Mouse (Mus musculus): ENCODE measurements around the gene Esrrb. TPM values are rescaled to one million over a fixed set of nuclear protein-coding genes. Genes with fewer than 3 reads are reported as not detected.

Gene Esrrb
- total and polyA plus RNA-seq, 3 experiments, result 0.23 to 0.35 (median 0.26) TPM

- no peak for DNase-seq
Observed at GRCm38 (mm10) chr12:86501728-86502127, 140.8 kb downstream of the Esrrb start.

- no peak for DNase-seq
Observed at GRCm38 (mm10) chr12:86503921-86504320, 143.0 kb downstream of the Esrrb start.

GRCm38 (mm10) chr12:86504321-86504720 lies 143.4 kb downstream of the Esrrb start:
- no peak for DNase-seq

DNA sequence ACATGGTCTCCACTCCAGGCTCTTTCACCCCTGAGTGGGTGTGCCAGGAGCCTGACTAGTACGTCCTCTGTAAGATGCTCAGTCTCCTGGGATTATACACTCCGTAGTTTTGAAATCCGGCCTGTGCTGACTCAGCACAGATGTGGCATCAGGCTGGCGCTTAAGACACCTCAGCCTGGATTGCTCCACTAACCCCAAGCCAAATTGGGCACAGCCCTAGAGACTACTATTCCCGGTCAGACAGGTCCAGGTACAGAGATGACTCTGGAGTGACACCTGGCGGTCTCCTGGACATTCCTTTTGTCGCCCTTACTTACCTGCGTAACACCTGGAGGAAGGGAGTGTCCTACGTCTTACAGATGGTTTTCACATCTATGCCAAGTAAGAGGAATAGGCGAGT lies 146.8 kb downstream of the Esrrb start:
- no peak for DNase-seq

DNA sequence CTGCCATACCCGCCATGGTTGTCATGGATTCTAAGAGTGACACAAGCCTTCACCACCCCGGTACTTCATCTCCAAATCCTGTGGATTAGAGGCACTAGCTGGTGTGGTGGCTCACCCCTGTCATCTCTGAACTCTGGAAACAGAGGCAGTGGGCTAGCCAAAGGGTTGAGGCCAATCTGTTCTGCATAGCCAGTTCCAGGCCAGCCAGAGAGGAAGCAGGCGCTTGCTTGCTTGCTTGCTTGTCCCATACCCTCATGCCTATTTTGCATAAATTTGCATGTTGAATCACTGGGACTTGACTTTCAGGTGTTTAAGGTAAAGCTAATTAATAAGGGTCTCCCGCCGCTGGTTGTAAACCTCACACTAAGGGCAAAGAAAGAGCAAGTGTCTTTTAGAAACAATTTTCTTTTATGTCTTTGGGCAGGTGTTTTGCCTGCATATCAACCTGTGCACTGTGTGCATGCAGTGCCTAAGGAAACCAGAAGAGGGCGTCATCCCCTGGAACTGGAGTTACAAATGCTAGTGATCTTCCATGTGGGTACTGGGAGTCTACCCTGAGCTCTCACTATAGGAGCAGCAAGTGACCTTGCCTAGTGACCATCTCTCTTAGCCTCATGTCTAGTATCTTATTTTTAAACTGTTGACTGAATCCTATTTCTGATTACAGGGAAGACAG lies 147.5 kb downstream of the Esrrb start:
- DNase-seq, result no peak

DNA sequence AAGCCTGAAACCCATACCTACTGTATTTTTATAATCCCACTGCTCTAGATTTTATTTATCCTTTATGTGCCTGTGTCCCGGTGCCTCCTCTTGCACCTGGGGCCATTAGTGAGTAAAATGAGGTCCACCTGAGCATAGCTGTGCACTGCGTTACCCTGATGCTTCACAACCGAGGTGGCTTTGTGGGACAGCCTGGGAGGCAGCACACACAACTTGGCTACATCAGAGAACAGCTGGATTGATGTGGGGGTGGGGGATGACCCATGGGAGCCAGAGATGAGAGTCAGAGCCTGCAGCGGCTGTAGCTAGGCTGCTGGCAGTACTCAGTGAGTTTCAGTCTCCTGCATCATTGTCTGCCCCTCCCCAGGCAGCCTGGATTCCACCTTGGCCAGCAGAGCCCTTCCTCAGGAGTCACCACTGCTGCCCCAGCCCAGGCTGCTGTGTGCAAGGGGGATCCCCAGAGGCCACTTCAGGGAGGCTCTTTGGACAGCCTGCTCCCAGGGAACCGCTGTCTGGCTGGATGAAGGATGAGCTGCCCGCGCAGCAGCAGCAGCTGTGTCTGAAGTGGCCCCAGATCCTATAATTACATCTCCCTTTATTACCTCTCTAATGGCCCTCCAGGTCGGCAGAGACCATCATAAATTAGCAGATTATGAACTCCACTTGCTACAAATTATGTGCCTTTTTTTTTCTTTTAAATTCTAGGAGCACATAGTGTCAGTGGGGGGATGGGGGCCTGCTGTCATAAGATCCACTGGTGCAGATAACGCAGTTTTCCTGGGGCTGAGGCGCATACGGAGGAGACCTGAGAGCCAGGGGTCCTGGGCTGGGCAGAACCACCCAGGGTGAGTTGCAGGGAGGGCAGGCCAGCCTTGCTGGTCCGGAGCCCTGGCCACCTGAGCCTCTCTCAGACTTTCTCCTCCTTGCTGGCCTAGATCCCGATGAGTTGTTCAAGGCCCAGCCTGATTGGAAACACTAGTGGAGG lies 148.7 kb downstream of the Esrrb start:
- DNase-seq, result no peak

GRCm38 (mm10) chr12:86512335-86512734 lies 151.4 kb downstream of the Esrrb start:
- no peak for DNase-seq

DNA sequence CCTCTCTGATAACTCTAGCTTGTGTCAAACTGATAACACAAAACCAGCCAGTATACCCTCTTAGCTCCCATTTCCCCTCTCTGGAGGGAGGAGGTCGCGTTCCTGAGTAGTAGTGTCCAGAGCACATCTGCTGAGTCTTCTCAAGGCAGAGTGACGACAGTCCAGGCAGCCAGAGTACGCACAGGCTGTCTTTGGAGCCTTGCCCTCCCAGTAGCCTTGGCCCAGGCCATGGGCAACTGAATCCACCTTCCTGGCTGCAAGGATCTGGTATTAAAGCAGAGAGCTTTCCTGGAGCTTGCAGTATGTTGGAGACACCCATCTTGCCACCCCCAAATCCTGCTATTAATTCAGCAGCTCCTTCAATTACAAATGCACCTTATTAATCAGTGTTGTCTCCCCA lies 152.7 kb downstream of the Esrrb start:
- no peak for DNase-seq

- DNase-seq, result no peak
Observed at GRCm38 (mm10) chr12:86516602-86517001, 155.7 kb downstream of the Esrrb start.

DNA sequence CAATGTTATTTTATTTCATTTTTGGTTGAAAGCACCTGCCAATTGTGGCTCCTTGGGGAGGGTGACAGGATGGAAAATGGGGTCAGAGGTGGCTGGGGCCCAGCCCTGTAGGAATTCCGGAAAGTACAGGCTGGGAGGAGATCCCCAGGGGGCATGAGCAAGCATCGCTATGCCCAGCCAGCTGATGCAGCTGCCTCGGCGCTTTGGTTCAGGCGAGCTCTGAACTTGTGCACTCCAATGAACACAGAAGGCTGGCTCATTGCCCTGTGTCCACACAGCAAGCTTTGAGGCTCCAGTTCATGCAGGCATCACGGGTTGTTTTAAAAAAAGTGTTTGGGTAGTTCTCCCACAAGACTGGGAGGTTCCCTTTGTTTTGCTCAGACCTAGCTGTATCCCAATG lies 156.8 kb downstream of the Esrrb start:
- DNase-seq, result no peak

- DNase-seq, result peak; percentile 8
Observed at GRCm38 (mm10) chr12:86518746-86519145, 157.8 kb downstream of the Esrrb start.

- no peak for DNase-seq
Observed at GRCm38 (mm10) chr12:86534283-86534682, 173.4 kb downstream of the Esrrb start.

- DNase-seq, result no peak
Observed at GRCm38 (mm10) chr12:86537799-86538198, 176.9 kb downstream of the Esrrb start.

DNA sequence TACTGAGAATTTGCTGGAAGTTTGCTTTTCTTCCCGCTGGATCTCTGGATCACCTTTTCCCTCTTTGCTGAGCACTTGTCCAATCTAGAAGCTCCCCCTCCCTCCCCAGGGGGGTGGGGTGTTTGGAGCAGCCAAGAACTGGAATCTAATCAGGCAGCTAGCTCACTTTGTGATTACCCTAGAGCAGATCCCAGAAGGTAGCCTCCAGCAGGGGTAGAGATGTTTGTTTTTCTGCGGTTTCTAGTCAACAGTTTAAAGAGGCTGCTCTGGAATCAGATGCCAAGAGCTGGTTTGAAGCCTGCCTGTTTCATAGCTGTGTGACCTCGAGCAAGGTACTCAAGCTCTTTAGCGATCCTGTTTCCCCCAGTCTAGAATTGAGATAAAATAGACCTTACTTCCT lies 177.8 kb downstream of the Esrrb start:
- DNase-seq, result peak; percentile 22

GRCm38 (mm10) chr12:86539511-86539910 lies 178.6 kb downstream of the Esrrb start:
- DNase-seq, result peak; percentile 28

DNA sequence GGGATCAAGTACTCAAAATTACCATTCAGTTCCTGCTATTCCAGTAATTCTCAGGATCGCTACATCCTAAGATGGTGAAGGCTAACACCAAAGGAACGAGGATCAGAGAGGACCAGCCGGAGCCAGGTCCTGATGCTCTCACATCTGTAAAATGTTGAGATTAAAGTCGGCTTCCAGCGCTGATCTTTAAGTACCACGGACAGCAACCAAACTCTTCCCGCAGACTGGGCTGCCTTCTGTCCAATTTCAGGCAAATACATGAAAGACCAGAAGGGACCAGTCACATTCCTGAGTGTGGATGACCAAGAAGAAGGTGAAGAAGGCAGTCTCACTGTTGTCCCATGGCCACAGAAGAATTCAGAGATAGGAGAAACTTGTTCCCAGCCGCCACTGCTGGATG lies 186.9 kb downstream of the Esrrb start:
- no peak for DNase-seq

DNA sequence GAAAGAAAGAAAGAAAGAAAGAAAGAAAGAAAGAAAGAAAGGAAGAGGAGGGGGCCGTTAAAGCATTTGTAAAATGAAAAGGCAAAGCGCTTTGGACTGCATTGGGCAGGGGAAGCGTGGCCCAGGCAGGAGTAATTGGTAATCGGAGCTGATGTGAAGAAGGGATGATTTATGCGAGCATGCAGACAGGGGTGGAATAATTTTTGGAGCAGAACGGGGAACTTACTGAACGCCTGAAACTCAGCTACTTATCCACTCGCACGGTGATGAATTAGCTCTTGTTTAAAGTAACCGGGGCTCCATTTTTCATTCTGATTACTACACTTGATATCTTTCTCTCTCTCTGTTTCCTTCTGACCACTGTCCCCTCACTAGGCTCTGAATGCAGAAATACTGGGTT lies 192.1 kb downstream of the Esrrb start:
- no peak for DNase-seq

GRCm38 (mm10) chr12:86556796-86557517 lies 196.0 kb downstream of the Esrrb start:
- DNase-seq, result no peak

DNA sequence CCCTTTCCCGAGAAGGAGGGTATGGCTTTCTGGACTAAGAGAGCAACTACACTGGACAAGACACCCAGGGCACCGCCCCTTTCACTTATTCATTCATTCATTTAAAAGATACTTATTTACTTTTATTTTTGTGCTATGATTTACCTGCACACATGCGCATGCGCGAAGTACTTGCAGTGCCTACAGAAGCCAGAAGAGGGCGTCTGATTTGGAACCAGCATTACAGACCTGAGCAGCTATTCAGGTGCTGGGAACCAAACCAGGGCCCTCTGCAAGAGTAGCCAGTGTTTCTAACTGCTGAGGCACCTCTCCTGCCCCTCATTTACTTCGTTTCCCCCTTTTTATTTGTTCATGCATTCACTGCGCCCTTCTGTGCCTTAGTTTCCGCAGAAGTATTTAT lies 198.0 kb downstream of the Esrrb start:
- no peak for DNase-seq

GRCm38 (mm10) chr12:86562705-86563104 lies 201.8 kb downstream of the Esrrb start:
- no peak for DNase-seq

- DNase-seq, result no peak
Observed at GRCm38 (mm10) chr12:86565996-86566395, 205.1 kb downstream of the Esrrb start.
